Mouse (Mus musculus) spleen, postnatal 4 days (tissue): ENCODE data around the gene Tspo2.

ENCODE experiments used
- DNase-seq, 2 experiments: peaks; one replicate each; pipeline ENCODE4 v3.0.0; 2022; ENCODE audit warnings: low spot score in 2 of 2

Tspo2 gene

GRCm38 (mm10) chr17:48418174-48418573 is 33.1 kb downstream of the Tspo2 start:
- peak in 1 of 2 experiments; percentile 23 for DNase-seq

GRCm38 (mm10) chr17:48417521-48417920 is 33.8 kb downstream of the Tspo2 start:
- no peak for DNase-seq

- peak; percentile 66 to 84 for DNase-seq
Measured at GRCm38 (mm10) chr17:48416425-48417195, 34.7 kb downstream of the Tspo2 start.

- no peak for DNase-seq
Measured at GRCm38 (mm10) chr17:48416011-48416410, 35.3 kb downstream of the Tspo2 start.

GRCm38 (mm10) chr17:48411241-48411640 is 40.1 kb downstream of the Tspo2 start:
- no peak for DNase-seq

GRCm38 (mm10) chr17:48410299-48410785 is 41.0 kb downstream of the Tspo2 start:
- DNase-seq = no peak

GRCm38 (mm10) chr17:48409380-48410298 is 41.7 kb downstream of the Tspo2 start, which contains the start of the genes Nfya and Oard1:
TSS of gene Nfya (minus strand) at chr17:48409906.
TSS of gene Oard1 (plus strand) at chr17:48410014.
- DNase-seq = peak; percentile 100

- DNase-seq = peak; percentile 87 to 94
Measured at GRCm38 (mm10) chr17:48408526-48409291, 42.6 kb downstream of the Tspo2 start.

GRCm38 (mm10) chr17:48407910-48408525 is 43.3 kb downstream of the Tspo2 start:
- DNase-seq = no peak

- DNase-seq = peak; percentile 45 to 70
Measured at GRCm38 (mm10) chr17:48407154-48407553, 44.2 kb downstream of the Tspo2 start.

- DNase-seq = no peak
Measured at GRCm38 (mm10) chr17:48404706-48405105, 46.6 kb downstream of the Tspo2 start.

- no peak for DNase-seq
Measured at GRCm38 (mm10) chr17:48403848-48404247, 47.5 kb downstream of the Tspo2 start.

- no peak for DNase-seq
Measured at GRCm38 (mm10) chr17:48402751-48403150, 48.6 kb downstream of the Tspo2 start.

- DNase-seq = no peak
Measured at GRCm38 (mm10) chr17:48401710-48402109, 49.6 kb downstream of the Tspo2 start.
